Mouse (Mus musculus) heart, postnatal 0 days (tissue): ENCODE data around the gene Kmt2a.

ENCODE experiments used
- CTCF ChIP-seq: IDR thresholded peaks from 2 replicates; pipeline ENCODE4 v1.5.1; 2016; ENCODE audit warnings: antibody characterized with exemption, control low read depth, low read depth
- EP300 ChIP-seq: IDR thresholded peaks from 2 replicates; pipeline ENCODE4 v1.6.1; 2016; ENCODE audit warnings: antibody characterized with exemption, low read depth

GRCm38 (mm10) chr9:44868336-44869094 is 12.6 kb downstream of the Kmt2a start:
- no peak for TF ChIP-seq EP300
- no peak for TF ChIP-seq CTCF
